Mouse (Mus musculus): Measurements from ENCODE around the gene Tmem229b. TPM values are rescaled to one million over a fixed set of nuclear protein-coding genes. Genes with fewer than 3 reads are reported as not detected.

Tmem229b gene
- polyA plus RNA-seq (2015; fragmentation: Nextera tagmentation; extraction: Ambion mirVana), result 2.6 TPM in 2 replicates

- ATAC-seq (ENCODE audit: extremely low read depth, insufficient number of reproducible peaks, low FRiP score, low TSS enrichment), result peak; percentile 68; the same call in 1 of the 2 replicates
Measured at GRCm38 (mm10) chr12:79007126-79007753, at the start of gene Tmem229b. Gene Tmem229b, minus strand, starts transcription at chr12:79007627.

GRCm38 (mm10) chr12:79055276-79055675 lies 47.8 kb upstream of the Tmem229b start:
- Histone ChIP-seq H3K4me2 (peak overlapping the region; percentile 43), H3K27me3 (replicated peaks) (peaks cover 8% of the 10 kb centered on the region; the same call in 1 of the 2 replicates), H3K27ac (replicated peaks) (peak overlapping the region; percentile 79), H3K4me1 (peaks cover 48% of the 10 kb centered on the region), H3K9me3 (no peaks in the 10 kb centered on the region), H3K4me3 (no peak overlapping the region), H3K9ac (peak overlapping the region; percentile 62; the same call in 1 of the 2 replicates), H3K36me3 (peaks cover 27% of the 10 kb centered on the region)
- peak; percentile 70; the same call in 1 of the 2 replicates for ATAC-seq (ENCODE audit: extremely low read depth, insufficient number of reproducible peaks, low FRiP score, low TSS enrichment)
- WGBS, result 46% methylated on average over 7 of the region's 7 CpGs

More at GRCm38 (mm10) chr12:79007126-79007753, at the start of gene Tmem229b:
- H3K36me3 ChIP-seq, result no peaks in the 10 kb centered on the region
- no peak within 1 kb of the TSS for H3K27ac ChIP-seq (replicated peaks)
- peaks cover 19% of the 10 kb centered on the region for H3K4me1 ChIP-seq
- H3K27me3 ChIP-seq (replicated peaks), result peaks cover 42% of the 10 kb centered on the region
- H3K9ac ChIP-seq, result peak within 1 kb of the TSS; percentile 89
- no peaks in the 10 kb centered on the region for H3K9me3 ChIP-seq
- peak within 1 kb of the TSS; percentile 95 for H3K4me2 ChIP-seq
- 4% methylated on average over 45 of the region's 49 CpGs for WGBS
- H3K4me3 ChIP-seq, result peak within 1 kb of the TSS; percentile 97

- H3K4me3 ChIP-seq, result no peak overlapping the region
- peaks cover 24% of the 10 kb centered on the region for H3K36me3 ChIP-seq
- H3K27ac ChIP-seq (replicated peaks), result no peak overlapping the region
- H3K4me2 ChIP-seq, result no peak overlapping the region
- ATAC-seq (ENCODE audit: extremely low read depth, insufficient number of reproducible peaks, low FRiP score, low TSS enrichment), result no peak
- no peaks in the 10 kb centered on the region for H3K9me3 ChIP-seq
- H3K9ac ChIP-seq, result 0 out of 2 replicates have a peak overlapping the region, but pooled peaks have one; percentile 24
- peaks cover 12% of the 10 kb centered on the region for H3K27me3 ChIP-seq (replicated peaks)
- WGBS, result 72% methylated on average over 2 of the region's 2 CpGs
- peaks cover 68% of the 10 kb centered on the region for H3K4me1 ChIP-seq
Measured at GRCm38 (mm10) chr12:79052073-79052472, 44.6 kb upstream of the Tmem229b start.

- Histone ChIP-seq H3K36me3 (peaks cover 22% of the 10 kb centered on the region), H3K4me2 (no peak overlapping the region), H3K27ac (replicated peaks) (no peak overlapping the region), H3K27me3 (replicated peaks) (peaks cover 20% of the 10 kb centered on the region), H3K9ac (no peak overlapping the region), H3K4me3 (no peak overlapping the region), H3K9me3 (no peaks in the 10 kb centered on the region), H3K4me1 (peaks cover 64% of the 10 kb centered on the region)
- 55% methylated on average over 3 of the region's 3 CpGs for WGBS
- ATAC-seq (ENCODE audit: extremely low read depth, insufficient number of reproducible peaks, low FRiP score, low TSS enrichment), result no peak
Measured at GRCm38 (mm10) chr12:79050545-79051212, 43.3 kb upstream of the Tmem229b start.

- Histone ChIP-seq H3K27me3 (replicated peaks) (peaks cover 20% of the 10 kb centered on the region), H3K4me2 (no peak overlapping the region), H3K9ac (no peak overlapping the region), H3K9me3 (no peaks in the 10 kb centered on the region), H3K4me3 (no peak overlapping the region), H3K4me1 (peaks cover 58% of the 10 kb centered on the region), H3K27ac (replicated peaks) (no peak overlapping the region), H3K36me3 (peaks cover 27% of the 10 kb centered on the region)
- 80% methylated on average over 2 of the region's 2 CpGs for WGBS
- no peak for ATAC-seq (ENCODE audit: extremely low read depth, insufficient number of reproducible peaks, low FRiP score, low TSS enrichment)
Measured at GRCm38 (mm10) chr12:79049807-79050206, 42.4 kb upstream of the Tmem229b start.

- Histone ChIP-seq H3K36me3 (peaks cover 18% of the 10 kb centered on the region), H3K4me1 (peaks cover 57% of the 10 kb centered on the region), H3K9ac (no peak overlapping the region), H3K27me3 (replicated peaks) (peaks cover 20% of the 10 kb centered on the region), H3K9me3 (no peaks in the 10 kb centered on the region), H3K4me3 (no peak overlapping the region), H3K4me2 (no peak overlapping the region), H3K27ac (replicated peaks) (peak overlapping the region; percentile 29; the same call in 1 of the 2 replicates)
- ATAC-seq (ENCODE audit: extremely low read depth, insufficient number of reproducible peaks, low FRiP score, low TSS enrichment), result no peak
- 27% methylated on average over 1 of the region's 1 CpGs for WGBS
Measured at GRCm38 (mm10) chr12:79048898-79049297, 41.5 kb upstream of the Tmem229b start.

GRCm38 (mm10) chr12:79047203-79047602 lies 39.8 kb upstream of the Tmem229b start:
- WGBS, result 87% methylated on average over 7 of the region's 7 CpGs
- Histone ChIP-seq H3K27ac (replicated peaks) (no peak overlapping the region), H3K4me1 (peaks cover 49% of the 10 kb centered on the region), H3K9ac (no peak overlapping the region), H3K9me3 (no peaks in the 10 kb centered on the region), H3K4me3 (no peak overlapping the region), H3K27me3 (replicated peaks) (peaks cover 32% of the 10 kb centered on the region), H3K4me2 (no peak overlapping the region), H3K36me3 (peaks cover 16% of the 10 kb centered on the region)
- ATAC-seq (ENCODE audit: extremely low read depth, insufficient number of reproducible peaks, low FRiP score, low TSS enrichment), result no peak

GRCm38 (mm10) chr12:79046171-79046570 lies 38.7 kb upstream of the Tmem229b start:
- H3K9ac ChIP-seq, result no peak overlapping the region
- no peak overlapping the region for H3K27ac ChIP-seq (replicated peaks)
- H3K4me1 ChIP-seq, result peaks cover 41% of the 10 kb centered on the region
- no peak for ATAC-seq (ENCODE audit: extremely low read depth, insufficient number of reproducible peaks, low FRiP score, low TSS enrichment)
- H3K36me3 ChIP-seq, result peaks cover 17% of the 10 kb centered on the region
- no peak overlapping the region for H3K4me2 ChIP-seq
- no peaks in the 10 kb centered on the region for H3K9me3 ChIP-seq
- WGBS, result 63% methylated on average over 6 of the region's 6 CpGs
- H3K27me3 ChIP-seq (replicated peaks), result peaks cover 42% of the 10 kb centered on the region
- H3K4me3 ChIP-seq, result no peak overlapping the region

- Histone ChIP-seq H3K9me3 (no peaks in the 10 kb centered on the region), H3K9ac (no peak overlapping the region), H3K27ac (replicated peaks) (peak overlapping the region; percentile 32), H3K4me2 (no peak overlapping the region), H3K4me1 (peaks cover 26% of the 10 kb centered on the region), H3K4me3 (no peak overlapping the region), H3K27me3 (replicated peaks) (peaks cover 37% of the 10 kb centered on the region), H3K36me3 (peaks cover 21% of the 10 kb centered on the region)
- WGBS, result 30% methylated on average over 8 of the region's 8 CpGs
- peak; percentile 45; the same call in 1 of the 2 replicates for ATAC-seq (ENCODE audit: extremely low read depth, insufficient number of reproducible peaks, low FRiP score, low TSS enrichment)
Measured at GRCm38 (mm10) chr12:79044668-79045067, 37.2 kb upstream of the Tmem229b start.

- no peak for ATAC-seq (ENCODE audit: extremely low read depth, insufficient number of reproducible peaks, low FRiP score, low TSS enrichment)
- Histone ChIP-seq H3K27me3 (replicated peaks) (peaks cover 26% of the 10 kb centered on the region), H3K27ac (replicated peaks) (no peak overlapping the region), H3K36me3 (peaks cover 21% of the 10 kb centered on the region), H3K4me3 (no peak overlapping the region), H3K9me3 (no peaks in the 10 kb centered on the region), H3K4me2 (no peak overlapping the region), H3K4me1 (peaks cover 10% of the 10 kb centered on the region), H3K9ac (no peak overlapping the region)
Measured at GRCm38 (mm10) chr12:79041436-79041835, 34.0 kb upstream of the Tmem229b start.

GRCm38 (mm10) chr12:79040201-79040827 lies 32.9 kb upstream of the Tmem229b start:
- Histone ChIP-seq H3K27ac (replicated peaks) (no peak overlapping the region), H3K4me2 (no peak overlapping the region), H3K4me1 (peaks cover 10% of the 10 kb centered on the region), H3K27me3 (replicated peaks) (peaks cover 23% of the 10 kb centered on the region), H3K36me3 (peaks cover 14% of the 10 kb centered on the region), H3K4me3 (no peak overlapping the region), H3K9me3 (no peaks in the 10 kb centered on the region), H3K9ac (no peak overlapping the region)
- 67% methylated on average over 11 of the region's 11 CpGs for WGBS
- no peak for ATAC-seq (ENCODE audit: extremely low read depth, insufficient number of reproducible peaks, low FRiP score, low TSS enrichment)
